Mouse (Mus musculus) embryonic fibroblast, embryonic 13.5 days (primary cell): ENCODE data around the gene Acadvl.

Source experiments
- CTCF ChIP-seq: IDR thresholded peaks from 2 replicates; pipeline ENCODE4 v1.5.1; 2011; ENCODE audit warnings: mild to moderate bottlenecking, control low read depth, low read length, moderate library complexity, borderline replicate concordance; ENCODE audit not compliant: insufficient read depth
- POLR2A ChIP-seq: IDR thresholded peaks from 2 replicates; pipeline ENCODE4 v1.6.1; 2011; ENCODE audit warnings: low read depth, mild to moderate bottlenecking, control low read depth, low read length, moderate library complexity

DNA sequence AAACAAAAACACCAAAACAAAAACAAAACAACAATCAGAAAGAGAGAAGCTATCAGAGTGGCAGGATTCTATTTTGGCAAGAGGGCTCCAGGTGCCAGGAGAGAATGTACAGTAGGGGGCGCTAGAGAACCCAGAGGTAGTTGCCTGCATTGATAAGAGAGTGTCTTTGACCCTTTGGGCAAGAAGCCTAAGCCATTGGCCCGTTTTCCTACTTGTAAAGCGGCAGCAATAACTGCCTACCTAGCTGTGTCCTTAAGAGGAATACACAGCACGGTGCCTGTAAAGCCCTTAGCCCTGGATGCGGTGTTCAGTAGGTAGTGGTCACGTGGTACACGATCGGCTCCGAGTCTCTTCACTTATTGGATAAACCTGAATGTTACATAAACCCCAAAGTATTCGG lies 34.6 kb upstream of the Acadvl start:
- TF ChIP-seq CTCF (no peak), POLR2A (no peak)
